28 mouse cellular contexts compared by ENCODE assay signal in genomic region chr12:101978162-101978561, GRCm38 (mm10). TPM values are rescaled to one million over a fixed set of nuclear protein-coding genes. Genes with fewer than 3 reads are reported as not detected.
DNase-seq lines count a peak whose midpoint lies in the region; ATAC-seq and TF ChIP-seq lines count a peak whose summit lies in the region.
"Had no signal": no experiment of that assay in that cellular context is flagged by ENCODE, and none has a peak within 500 bp of the region (broad histone marks: within the 10 kb centered on the region; RNA-seq: fewer than 3 reads in every experiment).

No protein-coding gene starts in this region.

- H3K9ac ChIP-seq in liver, embryonic 13.5 days: peak overlapping the region; percentile 96
- H3K9ac ChIP-seq: embryonic facial prominence, embryonic 12.5 days; kidney, embryonic 15.5 days; midbrain, embryonic 15.5 days; neural tube, embryonic 12.5 days; stomach, embryonic 15.5 days had no signal

- no peaks in the 10 kb centered on the region for H3K9me3 ChIP-seq in megakaryocyte, embryonic 14.5 days
- no peaks in the 10 kb centered on the region for H3K9me3 ChIP-seq in liver, embryonic 13.5 days (replicated peaks)
- H3K9me3 ChIP-seq: embryonic facial prominence, embryonic 12.5 days; kidney, embryonic 15.5 days; limb, embryonic 10.5 days; midbrain, embryonic 15.5 days; neural tube, embryonic 12.5 days; stomach, embryonic 15.5 days had no signal

- H3K27me3 ChIP-seq in megakaryocyte, embryonic 14.5 days (replicated peaks): no peaks in the 10 kb centered on the region
- no peaks in the 10 kb centered on the region for H3K27me3 ChIP-seq in liver, embryonic 13.5 days
- H3K27me3 ChIP-seq: embryonic facial prominence, embryonic 12.5 days; kidney, embryonic 15.5 days; midbrain, embryonic 15.5 days; neural tube, embryonic 12.5 days; stomach, embryonic 15.5 days had no signal

- ATAC-seq in megakaryocyte, adult 5-6 weeks (ENCODE audit: poor library complexity, severe bottlenecking): no peak
- 0 out of 2 replicates have a peak, but pooled peaks have one; percentile 4 for ATAC-seq in liver, embryonic 13.5 days (ENCODE audit: low read depth)
- ATAC-seq in megakaryocyte-erythroid progenitor cell, adult 5-6 weeks (replicated peaks; ENCODE audit: low FRiP score, low TSS enrichment, poor library complexity, severe bottlenecking): peak; percentile 51
- ATAC-seq: forebrain, embryonic 14.5 days; hindbrain, embryonic 16.5 days; midbrain, embryonic 15.5 days had no signal

- no peak for TF ChIP-seq CTCF in bone marrow, adult 2 months (IDR thresholded peaks at IDR 0.05; ENCODE audit: control insufficient read depth, insufficient read depth, low read length)

- H3K27ac ChIP-seq in bone marrow, adult 2 months (ENCODE audit: control insufficient read depth, insufficient read depth, low read depth, low read length, poor library complexity): peak overlapping the region; percentile 62; the same call in 1 of the 2 replicates
- peak overlapping the region; percentile 89 for H3K27ac ChIP-seq in liver, embryonic 13.5 days
- H3K27ac ChIP-seq: embryonic facial prominence, embryonic 12.5 days; gastrocnemius, adult 2 months; kidney, embryonic 15.5 days; left cerebral cortex, adult 2 months; limb, embryonic 10.5 days; midbrain, embryonic 15.5 days; neural tube, embryonic 12.5 days; stomach, embryonic 15.5 days had no signal

- H3K4me3 ChIP-seq in megakaryocyte, embryonic 14.5 days (replicated peaks): peak overlapping the region; percentile 100
- no peak overlapping the region for H3K4me3 ChIP-seq in bone marrow, adult 2 months (replicated peaks; ENCODE audit: control insufficient read depth, low read depth, low read length)
- H3K4me3 ChIP-seq in liver, embryonic 13.5 days (replicated peaks): peak overlapping the region; percentile 93
- H3K4me3 ChIP-seq: embryonic facial prominence, embryonic 12.5 days; gastrocnemius, adult 2 months; kidney, embryonic 15.5 days; left cerebral cortex, adult 2 months; limb, embryonic 10.5 days; neural tube, embryonic 12.5 days had no signal

- peaks cover 63% of the 10 kb centered on the region for H3K4me1 ChIP-seq in megakaryocyte, embryonic 14.5 days
- H3K4me1 ChIP-seq in bone marrow, adult 2 months (ENCODE audit: control insufficient read depth, insufficient read depth, low read length): peaks cover 5% of the 10 kb centered on the region; the same call in 1 of the 2 replicates
- H3K4me1 ChIP-seq in liver, embryonic 13.5 days (replicated peaks): peaks cover 70% of the 10 kb centered on the region

- DNase-seq in liver, embryonic 13.5 days: peak; percentile 37
- no peak for DNase-seq in gastrocnemius, postnatal 36 days
- no peak for DNase-seq in adrenal gland, postnatal 14 days
- no peak for DNase-seq in lung, postnatal 25 days (ENCODE audit: low spot score)
- DNase-seq: adrenal gland, postnatal 36 days; cerebellum, adult 2 months; cerebellum, postnatal 25 days; gastrocnemius, adult 2 months; kidney, adult 11 months; kidney, postnatal 36 days; lung, postnatal 10 days; retina, postnatal 1 day; right cerebral cortex, postnatal 25 days; thymus, postnatal 4 days had no signal

- 47% methylated on average over 5 of the region's 5 CpGs for WGBS in bone marrow, adult 2 months
- WGBS in liver, embryonic 13.5 days (ENCODE audit: insufficient replicate concordance): 20% methylated on average over 5 of the region's 5 CpGs

- TF ChIP-seq POLR2A in bone marrow, adult 2 months (IDR thresholded peaks at IDR 0.05; ENCODE audit: borderline replicate concordance, control insufficient read depth, low read depth, low read length): no peak

- H3K36me3 ChIP-seq in megakaryocyte, embryonic 14.5 days (replicated peaks; ENCODE audit: low read length): peaks cover 35% of the 10 kb centered on the region
- H3K36me3 ChIP-seq in liver, embryonic 13.5 days: peaks cover 21% of the 10 kb centered on the region

- H3K4me2 ChIP-seq in liver, embryonic 13.5 days: peak overlapping the region; percentile 88
- H3K4me2 ChIP-seq: embryonic facial prominence, embryonic 12.5 days; heart, embryonic 11.5 days; midbrain, embryonic 15.5 days; stomach, embryonic 15.5 days had no signal

- intact Hi-C loops in gastrocnemius, postnatal 36 days (cut with DNase I): no loop called here

RNA-seq across cellular contexts. Expression of gene Cpsf2, which starts 2.4 kb away (rescaled TPM):
- polyA plus RNA-seq in megakaryocyte, embryonic 14.5 days (2012; ENCODE audit: insufficient read depth, low replicate concordance): 2.3 and 4.4 TPM in 2 replicates
- total RNA-seq in megakaryocyte, adult 5-6 weeks (2015): 28.0 and 29.3 TPM in 2 replicates
- 43.3 and 45.3 TPM in 2 replicates for total RNA-seq in megakaryocyte, adult 5-6 weeks (2017)
- 14.4 and 19.7 TPM in 2 replicates for polyA plus RNA-seq in bone marrow, adult 2 months (2011; ENCODE audit: insufficient read depth, insufficient read length, low replicate concordance, missing spikeins)
- polyA plus RNA-seq in liver, embryonic 13.5 days (2015; fragmentation: Nextera tagmentation; extraction: Ambion mirVana): 24.7 and 28.5 TPM in 2 replicates
- 52.6 and 65.5 TPM in 2 replicates for total RNA-seq in megakaryocyte-erythroid progenitor cell, adult 5-6 weeks (2014; fragmentation: Nextera tagmentation)
- 99.1 and 106 TPM in 2 replicates for total RNA-seq in megakaryocyte-erythroid progenitor cell, adult 5-6 weeks (2017)
- total RNA-seq in gastrocnemius, postnatal 36 days (2021): 1 to 10 TPM; 9.1 TPM
- 30.5 and 31.8 TPM in 2 replicates for total RNA-seq in adrenal gland, postnatal 14 days (2021)

RNA-seq across cellular contexts. Expression of gene Atxn3, which starts 20.1 kb away (rescaled TPM):
- polyA plus RNA-seq in megakaryocyte, embryonic 14.5 days (2012; ENCODE audit: insufficient read depth, low replicate concordance): 0.38 TPM in 1 of 2 replicates, not detected in the other
- total RNA-seq in megakaryocyte, adult 5-6 weeks (2015): 24.4 and 26.8 TPM in 2 replicates
- 51.3 and 53.4 TPM in 2 replicates for total RNA-seq in megakaryocyte, adult 5-6 weeks (2017)
- polyA plus RNA-seq in bone marrow, adult 2 months (2011; ENCODE audit: insufficient read depth, insufficient read length, low replicate concordance, missing spikeins): 8.1 and 8.2 TPM in 2 replicates
- 10.5 and 16.8 TPM in 2 replicates for polyA plus RNA-seq in liver, embryonic 13.5 days (2015; fragmentation: Nextera tagmentation; extraction: Ambion mirVana)
- 18.9 and 24.3 TPM in 2 replicates for total RNA-seq in megakaryocyte-erythroid progenitor cell, adult 5-6 weeks (2014; fragmentation: Nextera tagmentation)
- total RNA-seq in megakaryocyte-erythroid progenitor cell, adult 5-6 weeks (2017): 46.3 and 70.9 TPM in 2 replicates
- 1 to 10 TPM; 3.8 to 5.9 TPM for total RNA-seq in gastrocnemius, postnatal 36 days (2021)
- total RNA-seq in adrenal gland, postnatal 14 days (2021): 14.6 and 23.3 TPM in 2 replicates
